Mouse (Mus musculus) T-helper 1 cell (primary cell): ENCODE measurements around the gene Jmjd1c.

Experiments used
- in situ Hi-C: fragments of 300-600 bp; cut with MboI, MseI; formaldehyde crosslinking; loops from one replicate; pipeline ENCODE4 v1.15.1; 2025; ENCODE audit warnings: high pct_unique_total_duplicates

Gene Jmjd1c

DNA sequence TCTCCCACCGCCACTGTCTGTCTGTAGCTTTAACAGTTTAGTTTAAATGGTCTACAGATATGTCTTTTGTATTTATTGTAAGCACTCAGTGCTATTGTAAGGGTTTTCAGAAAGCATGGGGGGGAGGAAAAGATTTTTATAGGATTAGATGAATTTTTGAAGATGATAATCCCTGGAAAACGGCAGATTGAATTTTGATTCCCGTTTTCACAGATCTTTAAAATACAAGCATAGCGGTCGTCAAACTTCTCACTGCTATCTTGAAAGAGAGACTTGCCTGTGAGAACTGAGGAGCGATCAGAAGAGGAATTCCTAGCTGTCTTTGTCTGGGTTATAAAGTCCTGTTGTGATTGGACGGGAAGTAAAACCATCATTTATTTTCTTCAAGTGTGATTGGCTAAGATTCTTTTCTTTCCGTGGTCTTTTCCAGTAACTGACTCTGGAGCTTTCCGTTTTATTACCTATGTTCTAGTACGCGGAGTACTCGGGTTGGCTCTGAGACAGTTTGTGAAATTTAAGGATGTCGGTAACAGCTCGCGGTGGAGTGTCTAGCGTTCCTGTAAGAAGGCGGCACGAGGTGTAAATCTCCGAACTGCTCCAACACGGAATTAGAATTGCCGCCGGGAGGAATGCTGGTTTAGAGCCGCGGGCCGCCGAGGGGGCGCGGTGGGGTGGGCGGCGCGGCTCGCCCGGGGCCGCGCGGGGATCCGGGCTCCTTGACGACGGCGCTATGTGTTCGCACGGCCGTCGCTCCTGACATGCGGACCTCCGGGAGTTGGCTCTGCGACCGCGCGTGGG is 30.3 kb downstream of the Jmjd1c start:
- in situ Hi-C loops = no loop called here

GRCm38 (mm10) chr10:67126859-67127758 is 31.2 kb downstream of the Jmjd1c start:
- in situ Hi-C loops = no loop called here

DNA sequence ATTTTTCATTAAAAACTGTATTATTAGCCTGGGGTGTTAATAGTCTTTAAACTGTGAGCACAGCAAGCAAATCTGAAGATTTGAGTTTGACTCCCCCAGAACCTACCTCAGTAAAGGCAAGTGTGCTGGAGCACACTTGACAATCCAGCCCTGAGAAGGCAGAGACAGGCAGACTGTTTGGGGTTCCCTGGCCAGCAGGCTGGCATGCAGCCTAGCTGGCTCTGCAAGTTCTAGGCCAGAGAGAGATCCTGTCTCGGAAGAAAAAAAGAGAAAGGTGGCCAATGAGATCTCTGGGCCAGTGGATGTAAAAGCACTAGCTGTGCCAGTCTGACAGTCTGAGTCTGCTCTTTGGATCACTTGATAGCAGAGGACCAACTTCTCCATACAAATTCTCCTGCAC is 33.6 kb downstream of the Jmjd1c start:
- in situ Hi-C loops = no loop called here

- in situ Hi-C loops = no loop called here
Observed at GRCm38 (mm10) chr10:67131709-67132108, 35.8 kb downstream of the Jmjd1c start.

- in situ Hi-C loops = no loop called here
Observed at GRCm38 (mm10) chr10:67134322-67134721, 38.4 kb downstream of the Jmjd1c start.

DNA sequence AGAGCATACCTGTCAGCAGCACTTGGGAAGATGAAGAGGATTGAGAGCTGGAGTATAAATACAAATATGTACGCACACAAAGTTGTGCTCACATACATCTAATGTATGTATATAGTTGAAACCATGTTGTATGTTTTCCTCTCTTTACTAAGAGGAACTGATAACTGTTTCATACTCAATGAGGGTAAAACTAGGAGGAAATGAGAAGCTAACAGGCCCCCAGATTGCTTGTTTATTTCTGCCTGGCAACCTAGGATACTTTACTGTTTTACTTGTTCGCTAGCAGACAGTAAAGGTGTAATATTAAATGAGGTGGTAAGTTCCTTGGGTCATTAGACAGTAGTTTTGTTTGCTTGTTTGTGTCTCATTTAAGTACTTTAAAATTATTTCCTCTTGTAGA is 41.5 kb downstream of the Jmjd1c start:
- in situ Hi-C loops = no loop called here

- in situ Hi-C loops = no loop called here
Observed at GRCm38 (mm10) chr10:67143661-67144060, 47.7 kb downstream of the Jmjd1c start.

DNA sequence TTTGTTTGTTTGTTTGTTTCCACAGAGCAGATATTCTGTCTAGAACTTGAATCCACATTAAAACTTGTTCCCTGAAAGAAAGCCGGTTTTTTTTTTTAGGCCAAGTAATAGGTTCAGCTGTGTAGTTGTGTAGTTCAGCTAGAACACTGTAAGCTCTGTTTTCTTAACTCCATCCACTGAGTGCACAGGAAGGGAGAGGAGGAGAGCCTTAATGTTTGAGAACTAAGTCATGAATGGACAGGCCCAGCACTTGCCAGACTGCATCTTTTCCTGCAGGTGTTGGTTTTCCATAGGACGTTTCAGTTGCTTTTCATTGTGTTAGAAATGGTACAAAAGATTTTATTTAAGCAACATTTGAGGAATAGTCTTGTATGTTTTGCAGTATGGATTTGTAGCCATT is 48.3 kb downstream of the Jmjd1c start:
- in situ Hi-C loops = no loop called here

GRCm38 (mm10) chr10:67145623-67146022 is 49.7 kb downstream of the Jmjd1c start:
- in situ Hi-C loops = no loop called here

- in situ Hi-C loops = no loop called here
Observed at GRCm38 (mm10) chr10:67151766-67152165, 55.8 kb downstream of the Jmjd1c start.

GRCm38 (mm10) chr10:67154647-67155046 is 58.7 kb downstream of the Jmjd1c start:
- in situ Hi-C loops = no loop called here

DNA sequence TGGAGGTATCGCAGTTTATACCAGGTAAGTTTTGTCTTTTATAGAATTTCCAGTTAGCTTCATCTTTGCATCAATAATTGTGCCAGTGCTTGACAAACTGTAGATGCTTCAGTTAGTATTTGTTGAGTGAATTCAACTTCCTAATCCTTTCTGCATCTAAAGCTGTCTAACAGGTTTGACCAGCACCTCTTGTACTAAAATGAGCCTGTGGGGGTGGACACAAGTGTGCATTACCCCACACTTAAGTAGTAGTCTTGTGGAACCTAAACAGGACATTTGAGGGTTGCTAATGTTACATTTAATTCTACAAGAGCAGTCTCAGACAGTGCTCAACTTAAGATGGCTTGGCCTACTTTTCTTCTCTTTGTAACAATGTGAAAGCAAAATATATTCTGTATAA is 78.1 kb downstream of the Jmjd1c start:
- in situ Hi-C loops = no loop called here

GRCm38 (mm10) chr10:67176031-67176430 is 80.1 kb downstream of the Jmjd1c start:
- in situ Hi-C loops = no loop called here

DNA sequence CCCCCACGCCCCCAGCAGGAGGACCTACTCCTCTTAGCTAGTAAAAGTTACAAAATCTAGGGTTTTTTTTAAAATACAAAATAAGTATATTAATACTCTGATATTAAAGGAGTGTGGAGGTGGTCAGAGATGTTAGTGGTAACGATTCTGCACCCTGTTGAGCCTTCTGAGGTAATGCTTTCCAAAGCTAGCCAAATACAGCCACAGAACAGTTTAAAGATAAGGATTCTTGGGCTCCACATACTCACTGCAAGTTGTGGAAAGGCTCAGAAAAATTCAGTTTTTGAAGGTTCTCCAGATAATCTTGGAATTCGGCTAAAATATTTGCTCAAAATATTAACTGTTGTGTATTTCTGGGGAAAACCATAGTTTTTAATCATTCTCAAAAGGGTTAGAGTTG is 81.0 kb downstream of the Jmjd1c start:
- in situ Hi-C loops = no loop called here

DNA sequence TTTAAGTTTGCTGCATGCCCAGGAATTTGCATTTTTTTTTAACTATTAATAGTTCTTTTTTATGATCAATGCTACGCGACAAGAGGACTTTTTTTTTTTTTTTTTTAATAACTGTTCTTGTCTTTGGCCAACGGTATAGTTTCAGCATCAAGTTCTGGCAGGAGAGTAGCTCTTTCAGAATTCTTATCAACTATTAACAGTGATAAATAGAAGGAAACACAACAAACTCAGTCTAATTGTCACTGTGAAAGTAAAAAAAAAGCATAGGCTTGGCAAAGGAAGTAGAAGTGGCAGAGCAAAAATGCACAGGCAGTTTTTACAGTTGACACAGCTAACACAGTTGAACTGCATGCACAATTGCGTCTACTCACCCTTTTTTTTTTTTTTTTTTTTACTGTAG is 81.5 kb downstream of the Jmjd1c start:
- in situ Hi-C loops = no loop called here

DNA sequence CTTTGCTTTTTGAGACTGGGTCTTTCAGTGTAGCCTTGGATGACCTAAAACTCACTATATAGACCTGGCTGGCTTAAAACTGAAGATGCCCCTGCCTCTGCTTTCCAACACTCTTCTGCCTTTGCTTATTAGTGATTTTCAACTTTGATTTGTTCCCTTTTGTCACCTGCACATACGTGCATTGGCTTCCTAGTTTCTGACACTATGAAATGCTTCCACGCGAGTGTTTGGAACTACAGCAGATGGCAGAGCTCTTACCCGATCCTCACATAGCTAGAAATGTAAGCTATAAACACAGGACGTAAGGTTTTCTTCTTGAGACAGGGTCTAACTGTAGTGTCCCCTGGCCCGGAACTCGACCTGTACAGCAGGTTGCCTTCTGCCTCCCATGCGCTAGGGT is 84.1 kb downstream of the Jmjd1c start:
- in situ Hi-C loops = no loop called here

DNA sequence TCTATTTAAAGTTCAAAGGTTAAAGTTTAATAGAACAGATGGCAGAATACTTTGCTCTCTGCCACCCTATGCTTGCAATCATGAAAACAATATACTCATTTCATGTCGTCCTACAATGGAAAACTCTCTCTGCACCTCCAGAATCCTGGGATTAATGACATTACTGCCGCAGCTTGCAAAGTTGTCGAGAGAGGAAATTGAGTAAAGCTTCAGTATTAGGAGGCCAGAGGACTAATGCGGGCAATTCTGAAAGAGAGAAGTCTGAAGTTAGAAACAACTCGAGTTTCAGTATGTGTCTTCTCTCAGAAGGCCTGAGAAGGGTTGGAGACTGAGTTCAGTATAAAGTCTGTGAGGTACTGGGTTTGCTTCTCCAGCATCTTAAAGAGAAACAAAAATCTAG is 84.9 kb downstream of the Jmjd1c start:
- in situ Hi-C loops = no loop called here

DNA sequence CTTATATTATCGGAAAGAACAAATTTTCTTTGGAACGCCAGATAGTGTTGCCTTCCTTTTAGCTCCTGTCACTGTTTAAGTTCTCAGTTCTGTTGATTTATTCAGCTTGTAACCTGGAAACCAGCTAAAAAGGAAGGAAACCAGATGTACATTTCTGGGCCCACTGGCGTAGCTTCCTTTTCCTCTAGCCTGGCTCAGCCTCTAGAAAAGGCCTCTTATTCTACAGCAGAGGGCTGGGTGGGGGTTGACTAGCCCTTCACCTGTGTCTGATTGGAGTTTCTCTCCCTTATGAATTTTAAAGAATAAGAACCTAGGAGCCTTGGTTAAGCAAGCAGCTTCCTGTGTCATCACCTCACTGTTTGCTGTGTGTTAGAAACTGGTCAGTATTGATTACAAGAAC is 86.7 kb downstream of the Jmjd1c start:
- in situ Hi-C loops = no loop called here

GRCm38 (mm10) chr10:67183086-67183485 is 87.2 kb downstream of the Jmjd1c start:
- in situ Hi-C loops = no loop called here

GRCm38 (mm10) chr10:67184441-67185070 is 88.6 kb downstream of the Jmjd1c start:
- in situ Hi-C loops = no loop called here

GRCm38 (mm10) chr10:67185491-67186081 is 89.7 kb downstream of the Jmjd1c start:
- in situ Hi-C loops = no loop called here

DNA sequence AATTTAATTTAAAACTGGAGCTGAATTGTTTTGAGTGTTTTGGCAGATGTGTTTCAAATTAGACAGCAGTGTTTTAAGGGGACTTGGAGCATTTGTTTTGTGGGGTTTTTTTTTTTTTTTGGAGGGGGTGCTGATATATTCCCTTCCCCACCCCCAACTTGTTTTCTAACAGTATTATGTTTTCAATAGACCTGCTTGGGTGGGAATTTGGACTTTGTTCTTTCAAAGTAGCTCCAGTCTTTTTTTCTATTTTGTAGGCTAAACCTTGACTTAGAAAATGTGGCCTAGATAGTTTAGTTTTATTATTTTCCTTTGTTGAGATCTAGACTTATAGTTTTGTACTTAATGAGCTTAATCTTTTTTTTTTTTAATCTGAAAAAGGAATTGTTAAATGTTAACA is 90.6 kb downstream of the Jmjd1c start:
- in situ Hi-C loops = no loop called here
